Mouse (Mus musculus): ENCODE measurements around the gene Gzf1. TPM values are rescaled to one million over a fixed set of nuclear protein-coding genes. Genes with fewer than 3 reads are reported as not detected.

Gene Gzf1
- polyA plus RNA-seq (2012; ENCODE audit: insufficient read depth, insufficient read length, missing spikeins) = 14.9 and 18.0 TPM in 2 replicates

GRCm38 (mm10) chr2:148680775-148681291 lies at the start of gene Gzf1:
Gzf1 (plus strand) TSS chr2:148681023.
- peak within 1 kb of the TSS; percentile 82 for H3K27ac ChIP-seq (replicated peaks; ENCODE audit: low read depth, low read length)
- H3K4me3 ChIP-seq (ENCODE audit: insufficient read depth, low read depth, low read length) = peak within 1 kb of the TSS; percentile 81
- peaks cover 6% of the 10 kb centered on the region for H3K4me1 ChIP-seq (ENCODE audit: control insufficient read depth, insufficient read depth, insufficient read length, low read length)

- H3K27ac ChIP-seq (replicated peaks; ENCODE audit: low read depth, low read length) = peak overlapping the region; percentile 50; the same call in 1 of the 2 replicates
- H3K4me1 ChIP-seq (ENCODE audit: control insufficient read depth, insufficient read depth, insufficient read length, low read length) = peaks cover 13% of the 10 kb centered on the region
- H3K4me3 ChIP-seq (ENCODE audit: insufficient read depth, low read depth, low read length) = no peak overlapping the region
Measured at GRCm38 (mm10) chr2:148631602-148632001, 49.2 kb upstream of the Gzf1 start.

GRCm38 (mm10) chr2:148634466-148634865 lies 46.4 kb upstream of the Gzf1 start:
- no peak overlapping the region for H3K4me3 ChIP-seq (ENCODE audit: insufficient read depth, low read depth, low read length)
- peaks cover 16% of the 10 kb centered on the region for H3K4me1 ChIP-seq (ENCODE audit: control insufficient read depth, insufficient read depth, insufficient read length, low read length)
- no peak overlapping the region for H3K27ac ChIP-seq (replicated peaks; ENCODE audit: low read depth, low read length)

- Histone ChIP-seq H3K4me1 (ENCODE audit: control insufficient read depth, insufficient read depth, insufficient read length, low read length) (peaks cover 5% of the 10 kb centered on the region; the same call in 1 of the 2 replicates), H3K4me3 (ENCODE audit: insufficient read depth, low read depth, low read length) (no peak overlapping the region), H3K27ac (replicated peaks; ENCODE audit: low read depth, low read length) (peak overlapping the region; percentile 58)
Measured at GRCm38 (mm10) chr2:148642610-148643370, 38.0 kb upstream of the Gzf1 start.

- Histone ChIP-seq H3K27ac (replicated peaks; ENCODE audit: low read depth, low read length) (no peak overlapping the region), H3K4me1 (ENCODE audit: control insufficient read depth, insufficient read depth, insufficient read length, low read length) (0 out of 2 replicates have a peak, but pooled peaks cover 5% of the 10 kb centered on the region), H3K4me3 (ENCODE audit: insufficient read depth, low read depth, low read length) (no peak overlapping the region)
Measured at GRCm38 (mm10) chr2:148644421-148645000, 36.3 kb upstream of the Gzf1 start.

GRCm38 (mm10) chr2:148650587-148651357 lies 30.1 kb upstream of the Gzf1 start:
- Histone ChIP-seq H3K27ac (replicated peaks; ENCODE audit: low read depth, low read length) (no peak overlapping the region), H3K4me1 (ENCODE audit: control insufficient read depth, insufficient read depth, insufficient read length, low read length) (no peaks in the 10 kb centered on the region), H3K4me3 (ENCODE audit: insufficient read depth, low read depth, low read length) (no peak overlapping the region)

- Histone ChIP-seq H3K4me1 (ENCODE audit: control insufficient read depth, insufficient read depth, insufficient read length, low read length) (no peaks in the 10 kb centered on the region), H3K4me3 (ENCODE audit: insufficient read depth, low read depth, low read length) (no peak overlapping the region), H3K27ac (replicated peaks; ENCODE audit: low read depth, low read length) (no peak overlapping the region)
Measured at GRCm38 (mm10) chr2:148654961-148655360, 25.9 kb upstream of the Gzf1 start.

GRCm38 (mm10) chr2:148663458-148663857 lies 17.4 kb upstream of the Gzf1 start:
- Histone ChIP-seq H3K4me3 (ENCODE audit: insufficient read depth, low read depth, low read length) (no peak overlapping the region), H3K27ac (replicated peaks; ENCODE audit: low read depth, low read length) (no peak overlapping the region), H3K4me1 (ENCODE audit: control insufficient read depth, insufficient read depth, insufficient read length, low read length) (no peaks in the 10 kb centered on the region)

GRCm38 (mm10) chr2:148672199-148673096 lies 8.4 kb upstream of the Gzf1 start, which contains the start of gene Nxt1:
Nxt1 (plus strand) TSS chr2:148672601.
- no peaks in the 10 kb centered on the region; the same call in 1 of the 2 replicates for H3K4me1 ChIP-seq (ENCODE audit: control insufficient read depth, insufficient read depth, insufficient read length, low read length)
- peak within 1 kb of the TSS; percentile 80 for H3K4me3 ChIP-seq (ENCODE audit: insufficient read depth, low read depth, low read length)
- H3K27ac ChIP-seq (replicated peaks; ENCODE audit: low read depth, low read length) = peak within 1 kb of the TSS; percentile 10; the same call in 1 of the 2 replicates

- H3K4me3 ChIP-seq (ENCODE audit: insufficient read depth, low read depth, low read length) = no peak overlapping the region
- H3K4me1 ChIP-seq (ENCODE audit: control insufficient read depth, insufficient read depth, insufficient read length, low read length) = peaks cover 6% of the 10 kb centered on the region; the same call in 1 of the 2 replicates
- no peak overlapping the region for H3K27ac ChIP-seq (replicated peaks; ENCODE audit: low read depth, low read length)
Measured at GRCm38 (mm10) chr2:148677801-148678200, 3.0 kb upstream of the Gzf1 start.

- Histone ChIP-seq H3K4me1 (ENCODE audit: control insufficient read depth, insufficient read depth, insufficient read length, low read length) (peaks cover 6% of the 10 kb centered on the region; the same call in 1 of the 2 replicates), H3K27ac (replicated peaks; ENCODE audit: low read depth, low read length) (peak overlapping the region; percentile 74), H3K4me3 (ENCODE audit: insufficient read depth, low read depth, low read length) (peak overlapping the region; percentile 24; the same call in 1 of the 2 replicates)
Measured at GRCm38 (mm10) chr2:148679346-148679745, 1.5 kb upstream of the Gzf1 start.

GRCm38 (mm10) chr2:148681461-148681891 lies 653 bp downstream of the Gzf1 start:
- Histone ChIP-seq H3K4me1 (ENCODE audit: control insufficient read depth, insufficient read depth, insufficient read length, low read length) (peaks cover 6% of the 10 kb centered on the region), H3K27ac (replicated peaks; ENCODE audit: low read depth, low read length) (peak overlapping the region; percentile 43), H3K4me3 (ENCODE audit: insufficient read depth, low read depth, low read length) (peak overlapping the region; percentile 78)

- H3K27ac ChIP-seq (replicated peaks; ENCODE audit: low read depth, low read length) = no peak overlapping the region
- H3K4me3 ChIP-seq (ENCODE audit: insufficient read depth, low read depth, low read length) = no peak overlapping the region
Measured at GRCm38 (mm10) chr2:148683031-148683430, 2.2 kb downstream of the Gzf1 start.

GRCm38 (mm10) chr2:148684972-148685371 lies 4.1 kb downstream of the Gzf1 start:
- Histone ChIP-seq H3K4me1 (ENCODE audit: control insufficient read depth, insufficient read depth, insufficient read length, low read length) (peaks cover 8% of the 10 kb centered on the region), H3K4me3 (ENCODE audit: insufficient read depth, low read depth, low read length) (no peak overlapping the region), H3K27ac (replicated peaks; ENCODE audit: low read depth, low read length) (no peak overlapping the region)

More at GRCm38 (mm10) chr2:148683031-148683430, 2.2 kb downstream of the Gzf1 start:
- peaks cover 6% of the 10 kb centered on the region for H3K4me1 ChIP-seq (ENCODE audit: control insufficient read depth, insufficient read depth, insufficient read length, low read length)

All from brown adipose tissue, adult 24 weeks (tissue).